Mouse (Mus musculus): Measurements from ENCODE around the gene Poln. TPM values are rescaled to one million over a fixed set of nuclear protein-coding genes. Genes with fewer than 3 reads are reported as not detected.

The Poln gene
- 1.8 and 4.2 TPM in 2 replicates for polyA plus RNA-seq (2015; fragmentation: Nextera tagmentation; extraction: Ambion mirVana)

DNA sequence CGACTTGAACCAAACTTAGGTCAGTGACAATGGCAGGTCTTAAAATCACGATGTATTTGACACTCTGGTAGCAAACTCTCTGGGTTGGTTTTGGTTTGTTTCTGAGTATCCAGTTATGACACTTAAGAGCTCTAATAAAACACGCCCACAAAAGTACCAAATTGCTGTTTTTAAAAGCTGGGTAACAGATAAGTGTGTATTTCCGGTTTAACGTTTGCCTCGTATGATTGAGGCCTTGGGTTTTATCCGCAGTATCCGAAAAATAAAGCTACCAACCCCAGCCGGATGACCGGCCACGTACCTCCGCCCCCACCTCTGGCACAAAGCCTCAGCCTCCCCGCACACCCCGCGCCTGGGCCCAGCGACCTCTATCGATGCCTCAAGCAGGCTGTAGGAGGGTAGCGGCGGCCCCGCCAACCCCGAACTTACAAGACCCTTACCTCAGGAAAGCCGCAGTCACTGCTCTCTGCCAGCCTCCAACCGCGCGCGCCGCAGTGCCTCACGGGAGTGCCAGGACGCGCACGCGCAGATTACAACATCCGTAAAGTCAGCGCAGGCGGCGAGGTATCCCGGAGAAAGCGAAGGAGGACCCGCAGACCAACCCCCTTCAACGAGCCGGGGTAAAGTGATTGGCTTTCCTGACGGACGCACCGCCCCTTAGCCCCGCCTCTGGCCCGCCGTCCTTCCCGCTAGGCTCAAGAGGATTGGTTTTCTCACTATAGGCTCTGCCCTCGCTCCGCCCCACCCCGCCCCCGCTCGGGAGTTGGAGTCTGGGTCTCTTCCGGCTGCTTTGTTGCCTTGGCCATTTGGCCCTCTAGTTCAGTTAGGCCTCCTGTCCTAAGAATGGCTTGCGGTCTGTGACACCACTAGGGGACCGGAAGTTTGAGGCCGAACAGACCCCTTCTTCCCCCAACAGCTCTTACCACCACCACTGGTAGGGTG lies at the start of gene Poln, which contains the start of gene Haus3:
TSS of gene Poln (minus strand) at position 499 of the 942 bp plus-strand sequence.
TSS of gene Haus3 (minus strand) at position 578 of the 942 bp plus-strand sequence.

DNA sequence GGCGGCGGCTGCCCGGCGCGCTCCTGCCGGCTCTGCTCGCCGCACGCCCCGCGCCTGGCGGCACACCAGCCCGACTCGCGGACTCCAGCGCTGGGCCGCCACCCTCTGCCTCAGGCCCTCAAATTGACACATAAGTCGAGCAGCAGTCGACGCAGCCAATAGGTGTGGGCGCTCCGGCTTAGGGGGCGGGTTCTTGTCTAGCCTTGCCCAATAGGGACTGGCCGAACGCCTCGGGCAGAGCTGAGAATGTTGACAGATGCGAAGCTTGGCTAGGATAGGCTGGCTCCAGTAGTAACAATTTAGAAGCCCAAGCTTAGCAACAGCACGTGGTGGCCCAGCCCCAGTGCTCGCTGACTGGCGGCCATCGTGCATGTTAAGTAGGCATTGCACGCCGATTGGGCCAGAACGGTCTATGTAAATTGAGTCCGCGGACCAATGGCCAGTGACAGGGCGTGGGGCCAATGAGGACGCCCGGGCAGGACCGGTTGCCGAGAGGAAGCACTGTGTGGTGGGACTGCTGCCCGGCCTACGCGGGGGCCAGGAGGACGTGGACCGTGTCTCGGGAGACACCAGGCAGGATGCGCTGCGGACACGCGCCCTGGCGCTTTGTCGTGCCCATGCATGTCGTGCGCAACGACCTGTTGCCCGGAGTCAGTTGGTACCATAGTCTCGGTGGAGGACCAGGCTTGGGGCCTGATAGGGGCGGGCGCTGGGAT lies 18.5 kb upstream of the Poln start, which contains the start of gene Mxd4:
TSS of gene Mxd4 (minus strand) at position 120 of the 716 bp plus-strand sequence.

DNA sequence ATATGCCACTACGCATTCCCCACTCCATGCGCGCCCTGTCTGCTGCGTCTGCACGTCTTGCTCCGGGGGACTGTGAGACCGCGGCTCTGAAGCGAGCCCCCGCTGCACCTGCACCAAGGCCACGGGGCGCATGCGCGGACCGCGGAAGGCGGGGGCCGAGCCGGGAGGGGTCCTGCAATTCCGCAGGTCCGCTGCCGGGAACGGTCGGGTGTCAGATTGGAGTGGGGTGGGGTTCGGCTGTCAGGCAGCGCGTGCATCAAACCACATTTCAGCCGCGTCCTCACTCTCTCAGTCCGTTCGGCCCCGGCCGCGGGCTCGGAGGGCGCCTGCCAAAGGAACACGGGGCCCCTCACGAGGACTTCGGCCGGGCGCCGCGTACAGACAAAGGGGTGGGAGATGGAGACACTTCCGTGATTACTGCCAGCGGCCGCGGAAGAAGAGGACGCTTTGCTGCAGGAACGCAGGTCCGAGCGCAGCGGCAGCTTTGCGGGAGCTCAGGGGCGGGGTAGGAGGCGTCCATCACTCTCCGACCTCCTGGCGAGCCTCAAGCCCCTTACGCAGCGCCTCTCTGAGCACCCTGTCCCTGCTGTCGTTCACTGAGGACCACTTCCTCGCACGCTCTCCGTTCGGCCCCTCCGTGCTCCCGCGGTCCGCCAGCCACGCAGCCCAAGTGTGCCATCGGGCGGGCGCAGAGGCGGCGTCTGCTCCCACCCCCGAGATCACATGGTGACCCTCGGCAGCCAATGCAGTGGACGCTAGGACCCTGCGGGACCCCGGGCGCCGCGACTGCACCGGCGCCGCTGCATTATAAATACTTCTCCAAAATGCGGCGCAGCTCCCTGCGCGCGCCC lies 173.2 kb downstream of the Poln start, which contains the start of gene Nat8l:
TSS of gene Nat8l (plus strand) at position 142 of the 851 bp plus-strand sequence.

DNA sequence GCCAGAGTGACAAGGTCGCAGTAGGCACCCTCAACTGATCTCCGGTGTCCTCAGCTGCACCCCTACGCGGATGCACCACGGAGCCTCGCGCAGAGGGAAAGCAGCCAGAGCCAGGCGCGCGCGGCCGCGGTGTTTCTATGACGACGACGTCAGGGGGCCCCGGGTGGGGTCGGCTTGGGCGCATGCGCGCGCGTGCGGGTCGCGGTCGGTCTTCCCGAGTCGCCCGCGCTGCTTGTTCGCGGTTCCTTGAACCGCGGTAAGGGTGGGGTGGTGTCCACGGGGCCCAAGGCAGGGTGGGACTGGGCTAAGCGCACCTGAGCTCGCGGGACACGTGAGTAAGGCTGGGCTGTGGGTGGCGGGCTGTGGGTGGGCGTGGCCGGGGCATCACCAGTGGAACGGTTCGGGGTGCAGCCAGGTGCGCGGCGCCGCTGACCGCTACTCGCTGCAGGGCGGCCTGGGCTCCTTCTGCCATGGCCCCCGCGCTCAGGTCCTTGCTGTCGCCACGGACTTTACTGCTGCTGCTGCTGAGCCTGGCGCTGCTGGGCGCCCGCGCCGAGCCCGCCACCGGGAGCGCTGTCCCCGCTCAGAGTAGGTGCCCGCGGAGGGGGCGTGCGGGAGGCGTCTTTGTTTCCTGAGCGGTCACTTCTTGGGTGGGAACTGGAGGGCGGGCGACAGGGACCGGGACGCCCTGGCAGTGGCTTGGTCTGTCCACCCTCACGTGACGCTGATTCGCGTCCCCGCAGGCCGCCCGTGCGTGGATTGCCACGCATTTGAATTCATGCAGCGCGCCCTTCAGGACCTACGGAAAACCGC lies 185.7 kb downstream of the Poln start, which contains the start of gene Gm1673:
TSS of gene Gm1673 (plus strand) at position 125 of the 813 bp plus-strand sequence.

Other genes with a start within 250 kb of the Poln start
- 26.6 and 27.6 TPM in 2 replicates for gene Nelfa, start 233.0 kb downstream of the Poln start, polyA plus RNA-seq (2015; fragmentation: Nextera tagmentation; extraction: Ambion mirVana)
- gene Gm1673, start 186.0 kb downstream of the Poln start, polyA plus RNA-seq (2015; fragmentation: Nextera tagmentation; extraction: Ambion mirVana), result 17.3 and 20.9 TPM in 2 replicates
- gene Nat8l, start 173.5 kb downstream of the Poln start, polyA plus RNA-seq (2015; fragmentation: Nextera tagmentation; extraction: Ambion mirVana), result 0.52 and 0.70 TPM in 2 replicates
- gene Haus3, start 79 bp upstream of the Poln start, polyA plus RNA-seq (2015; fragmentation: Nextera tagmentation; extraction: Ambion mirVana), result 32.3 and 35.7 TPM in 2 replicates
- gene Mxd4, start 18.3 kb upstream of the Poln start, polyA plus RNA-seq (2015; fragmentation: Nextera tagmentation; extraction: Ambion mirVana), result 16.0 and 21.2 TPM in 2 replicates
- gene Zfyve28, start 119.0 kb upstream of the Poln start, polyA plus RNA-seq (2015; fragmentation: Nextera tagmentation; extraction: Ambion mirVana), result 0.13 TPM in 2 replicates
- gene Cfap99, start 119.2 kb upstream of the Poln start, polyA plus RNA-seq (2015; fragmentation: Nextera tagmentation; extraction: Ambion mirVana), result not detected in 2 replicates
- gene Rnf4, start 166.8 kb upstream of the Poln start, polyA plus RNA-seq (2015; fragmentation: Nextera tagmentation; extraction: Ambion mirVana), result 73.5 and 75.8 TPM in 2 replicates
- 6.9 and 8.2 TPM in 2 replicates for gene Fam193a, start 200.5 kb upstream of the Poln start, polyA plus RNA-seq (2015; fragmentation: Nextera tagmentation; extraction: Ambion mirVana)